Mouse (Mus musculus) neural tube, embryonic 15.5 days (tissue): Measurements from ENCODE around the gene Plcxd2. TPM values are rescaled to one million over a fixed set of nuclear protein-coding genes. Genes with fewer than 3 reads are reported as not detected.
A peak's percentile ranks its signal among the peaks of the same experiment; 100 is the strongest.

Experiments used
- ATAC-seq: fragments of 200-750 bp; cut with Nextera tagmentation; 2 replicates; pipeline ENCODE4 v1.8.0; 2017; ENCODE audit warnings: mild to moderate bottlenecking, moderate TSS enrichment, moderate library complexity; ENCODE audit not compliant: low FRiP score
- H3K27ac ChIP-seq: fragments of 300-500 bp; sonication (generic); replicated peaks from 2 replicates; pipeline ENCODE4 v1.5.1; 2015; ENCODE audit warnings: mild to moderate bottlenecking, inconsistent platforms
- H3K27me3 ChIP-seq: fragments of 300-500 bp; sonication (generic); replicated peaks from 2 replicates; pipeline ENCODE4 v1.6.1; 2015; ENCODE audit warnings: inconsistent platforms
- H3K36me3 ChIP-seq: fragments of 300-500 bp; sonication (generic); 2 replicates; pipeline ENCODE4 v1.6.1; 2015; ENCODE audit warnings: inconsistent platforms
- H3K4me1 ChIP-seq: fragments of 300-500 bp; sonication (generic); 2 replicates; pipeline ENCODE4 v1.6.1; 2015; ENCODE audit warnings: inconsistent platforms
- H3K4me2 ChIP-seq: fragments of 300-500 bp; sonication (generic); 2 replicates; pipeline ENCODE4 v1.6.1; 2015; ENCODE audit warnings: inconsistent platforms, mild to moderate bottlenecking, moderate library complexity
- H3K4me3 ChIP-seq: fragments of 300-500 bp; sonication (generic); replicated peaks from 2 replicates; pipeline ENCODE4 v1.5.1; 2015; ENCODE audit warnings: mild to moderate bottlenecking, inconsistent platforms
- H3K9ac ChIP-seq: fragments of 300-500 bp; sonication (generic); replicated peaks from 2 replicates; pipeline ENCODE4 v1.6.1; 2015; ENCODE audit warnings: mild to moderate bottlenecking, inconsistent platforms
- H3K9me3 ChIP-seq: fragments of 300-500 bp; sonication (generic); replicated peaks from 2 replicates; pipeline ENCODE4 v1.6.1; 2016; ENCODE audit warnings: inconsistent platforms
- WGBS: fragments of 180-500 bp; shearing (Covaris S2); methylation state at CpG from one replicate; pipeline ENCODE4 v1.1.7; 2015; ENCODE audit warnings: mixed read lengths; 5-methylcytosine and 5-hydroxymethylcytosine counted together
- polyA plus RNA-seq: library from polyadenylated mRNA; unstranded; fragments of >200 nt; fragmentation: Nextera tagmentation; extraction: Ambion mirVana; gene quantifications from 2 replicates; pipeline ENCODE4 v1.2.1, GENCODE M21; 2015

The Plcxd2 gene
- polyA plus RNA-seq, 1 experiment from 2014 or later: 15.8 TPM

GRCm38 (mm10) chr16:46009717-46010116, 301 bp downstream of the Plcxd2 start:
- ATAC-seq: peak; percentile 28; the same call in 1 of the 2 replicates

DNA sequence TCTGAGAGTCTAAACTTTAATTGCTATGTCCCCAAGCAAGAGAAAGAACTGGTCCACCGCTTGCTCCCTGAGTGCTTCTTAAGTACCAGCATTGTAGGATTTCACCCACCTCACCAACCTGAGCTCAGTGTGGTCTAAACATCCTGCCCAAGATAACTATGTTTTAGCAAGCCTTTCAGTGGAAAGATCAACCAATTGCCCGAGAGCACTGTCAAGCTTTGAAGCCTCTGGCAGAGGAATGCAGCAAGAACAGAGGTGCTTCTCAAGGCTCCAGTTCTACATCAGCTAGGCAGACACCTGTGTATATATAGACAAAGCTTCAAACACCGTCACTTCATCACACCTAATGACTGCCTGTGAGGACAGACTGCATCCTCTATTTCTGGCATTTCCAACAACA, 1.3 kb downstream of the Plcxd2 start:
- H3K4me1 ChIP-seq: peaks cover 16% of the 10 kb centered on the region
- ATAC-seq: no peak
- H3K9ac ChIP-seq: peak overlapping the region; percentile 66; the same call in 1 of the 2 replicates
- no peak overlapping the region for H3K27ac ChIP-seq
- peak overlapping the region; percentile 82 for H3K4me2 ChIP-seq
- WGBS: 61% methylated on average over 3 of the region's 3 CpGs
- no peaks in the 10 kb centered on the region for H3K9me3 ChIP-seq
- no peaks in the 10 kb centered on the region for H3K27me3 ChIP-seq
- H3K36me3 ChIP-seq: no peaks in the 10 kb centered on the region
- H3K4me3 ChIP-seq: peak overlapping the region; percentile 74

More at GRCm38 (mm10) chr16:46009717-46010116, 301 bp downstream of the Plcxd2 start:
- H3K9me3 ChIP-seq: no peaks in the 10 kb centered on the region
- peaks cover 16% of the 10 kb centered on the region for H3K4me1 ChIP-seq
- H3K27me3 ChIP-seq: no peaks in the 10 kb centered on the region
- under 1% methylated on average over 13 of the region's 13 CpGs for WGBS
- peak overlapping the region; percentile 82 for H3K4me2 ChIP-seq
- H3K27ac ChIP-seq: peak overlapping the region; percentile 81
- H3K36me3 ChIP-seq: no peaks in the 10 kb centered on the region
- peak overlapping the region; percentile 74 for H3K4me3 ChIP-seq
- H3K9ac ChIP-seq: peak overlapping the region; percentile 66

- Histone ChIP-seq H3K27me3 (no peaks in the 10 kb centered on the region), H3K36me3 (no peaks in the 10 kb centered on the region), H3K9ac (0 out of 2 replicates have a peak overlapping the region, but pooled peaks have one; percentile 66), H3K4me1 (peaks cover 16% of the 10 kb centered on the region), H3K4me2 (peak overlapping the region; percentile 82), H3K4me3 (peak overlapping the region; percentile 74), H3K27ac (no peak overlapping the region), H3K9me3 (no peaks in the 10 kb centered on the region)
- 67% methylated on average over 5 of the region's 5 CpGs for WGBS
- no peak for ATAC-seq
Observed at GRCm38 (mm10) chr16:46008036-46008605, 1.9 kb downstream of the Plcxd2 start.

- Histone ChIP-seq H3K9ac (no peak overlapping the region), H3K27ac (no peak overlapping the region), H3K4me1 (peaks cover 16% of the 10 kb centered on the region), H3K9me3 (no peaks in the 10 kb centered on the region), H3K4me2 (no peak overlapping the region), H3K36me3 (no peaks in the 10 kb centered on the region), H3K27me3 (no peaks in the 10 kb centered on the region), H3K4me3 (no peak overlapping the region)
- WGBS: 86% methylated on average over 10 of the region's 10 CpGs
- ATAC-seq: no peak
Observed at GRCm38 (mm10) chr16:46006261-46006660, 3.8 kb downstream of the Plcxd2 start.

- Histone ChIP-seq H3K4me3 (no peak overlapping the region), H3K4me1 (peaks cover 3% of the 10 kb centered on the region), H3K4me2 (no peak overlapping the region), H3K9ac (no peak overlapping the region), H3K36me3 (no peaks in the 10 kb centered on the region), H3K27me3 (no peaks in the 10 kb centered on the region), H3K27ac (no peak overlapping the region), H3K9me3 (no peaks in the 10 kb centered on the region)
- WGBS: 84% methylated on average over 10 of the region's 10 CpGs
- no peak for ATAC-seq
Observed at GRCm38 (mm10) chr16:46001550-46002166, 8.4 kb downstream of the Plcxd2 start.

- no peaks in the 10 kb centered on the region for H3K9me3 ChIP-seq
- no peak overlapping the region for H3K9ac ChIP-seq
- 84% methylated on average over 3 of the region's 3 CpGs for WGBS
- no peaks in the 10 kb centered on the region for H3K36me3 ChIP-seq
- no peak overlapping the region for H3K27ac ChIP-seq
- no peak overlapping the region for H3K4me2 ChIP-seq
- ATAC-seq: no peak
- H3K27me3 ChIP-seq: no peaks in the 10 kb centered on the region
- H3K4me3 ChIP-seq: no peak overlapping the region
- peaks cover 3% of the 10 kb centered on the region for H3K4me1 ChIP-seq
Observed at GRCm38 (mm10) chr16:46000976-46001375, 9.0 kb downstream of the Plcxd2 start.

- H3K9me3 ChIP-seq: no peaks in the 10 kb centered on the region
- no peaks in the 10 kb centered on the region for H3K27me3 ChIP-seq
- H3K4me2 ChIP-seq: no peak overlapping the region
- no peaks in the 10 kb centered on the region for H3K36me3 ChIP-seq
- 25% methylated on average over 10 of the region's 10 CpGs for WGBS
- no peak overlapping the region for H3K27ac ChIP-seq
- H3K4me1 ChIP-seq: peaks cover 3% of the 10 kb centered on the region
- H3K4me3 ChIP-seq: no peak overlapping the region
- ATAC-seq: no peak
- H3K9ac ChIP-seq: no peak overlapping the region
Observed at GRCm38 (mm10) chr16:45999374-46000191, 10.4 kb downstream of the Plcxd2 start.

DNA sequence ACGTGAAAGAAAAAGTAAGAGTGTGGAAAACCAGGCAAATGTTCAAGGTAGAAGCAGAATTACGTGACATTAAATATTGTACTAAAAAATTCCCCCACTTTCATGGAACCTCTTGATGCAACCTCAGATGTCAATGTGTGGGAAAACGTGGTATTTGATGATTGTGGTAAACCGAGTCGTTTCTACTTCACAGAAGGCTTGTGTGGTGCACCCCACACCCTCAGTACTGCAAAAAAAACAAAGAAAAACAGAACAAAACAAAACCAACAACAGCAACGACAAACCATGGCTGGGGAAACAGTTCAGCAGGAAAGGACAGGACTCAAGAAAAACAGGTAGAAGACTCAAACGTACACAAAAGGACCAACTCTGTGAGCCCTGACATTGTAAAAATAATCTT, 11.8 kb downstream of the Plcxd2 start:
- no peaks in the 10 kb centered on the region for H3K9me3 ChIP-seq
- H3K4me3 ChIP-seq: no peak overlapping the region
- no peak overlapping the region for H3K4me2 ChIP-seq
- H3K27me3 ChIP-seq: no peaks in the 10 kb centered on the region
- H3K36me3 ChIP-seq: no peaks in the 10 kb centered on the region
- no peak overlapping the region for H3K27ac ChIP-seq
- WGBS: 79% methylated on average over 7 of the region's 7 CpGs
- ATAC-seq: no peak
- no peak overlapping the region for H3K9ac ChIP-seq
- peaks cover 3% of the 10 kb centered on the region for H3K4me1 ChIP-seq

DNA sequence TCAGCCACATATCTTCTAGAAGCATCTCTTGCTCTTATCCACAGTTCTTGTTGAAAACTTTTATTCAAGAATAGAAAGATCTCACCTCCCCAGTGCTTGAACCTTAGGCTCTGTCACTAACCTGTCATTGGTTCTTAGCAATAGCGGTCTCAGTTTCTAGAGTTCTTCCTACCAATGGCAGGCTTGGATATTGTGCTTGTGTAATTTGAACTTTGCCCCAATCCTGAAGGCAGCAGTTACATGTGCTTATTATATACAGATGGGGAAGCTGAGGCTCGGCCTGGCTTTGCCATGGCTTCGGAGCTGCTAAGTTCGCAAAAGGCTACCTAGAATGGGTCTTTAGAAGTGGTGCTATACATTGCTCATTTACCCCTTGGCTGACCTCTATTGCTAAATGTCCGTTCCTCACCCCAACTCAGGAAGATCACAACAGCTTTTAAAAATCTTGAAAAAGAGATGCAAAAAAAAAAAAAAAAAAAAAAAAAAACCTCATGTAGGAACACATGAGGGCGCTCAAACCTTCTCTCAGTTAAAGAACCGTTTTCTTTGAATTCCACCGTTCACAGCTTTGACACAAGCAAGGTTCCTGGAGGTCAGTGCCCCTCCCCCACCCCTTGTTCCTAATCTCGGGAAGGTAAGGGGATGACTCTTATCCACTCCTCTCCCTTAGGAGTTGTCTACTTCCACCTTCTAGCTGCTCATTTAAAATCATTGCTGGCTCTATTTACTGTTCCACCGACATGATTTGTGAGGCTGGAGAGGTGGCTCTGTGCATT, 18.9 kb downstream of the Plcxd2 start:
- ATAC-seq: no peak
- 51% methylated on average over 10 of the region's 10 CpGs for WGBS
- Histone ChIP-seq H3K36me3 (no peaks in the 10 kb centered on the region), H3K4me3 (no peak overlapping the region), H3K4me1 (no peaks in the 10 kb centered on the region), H3K27me3 (no peaks in the 10 kb centered on the region), H3K9ac (no peak overlapping the region), H3K27ac (no peak overlapping the region), H3K4me2 (no peak overlapping the region), H3K9me3 (no peaks in the 10 kb centered on the region)

- Histone ChIP-seq H3K27me3 (no peaks in the 10 kb centered on the region), H3K9ac (no peak overlapping the region), H3K4me2 (no peak overlapping the region), H3K27ac (no peak overlapping the region), H3K36me3 (no peaks in the 10 kb centered on the region), H3K4me1 (peaks cover 7% of the 10 kb centered on the region), H3K4me3 (no peak overlapping the region), H3K9me3 (no peaks in the 10 kb centered on the region)
- 58% methylated on average over 1 of the region's 1 CpGs for WGBS
- no peak for ATAC-seq
Observed at GRCm38 (mm10) chr16:45986236-45986635, 23.8 kb downstream of the Plcxd2 start.
